Mouse (Mus musculus) gastrocnemius, postnatal 25 days (tissue): ENCODE data around the gene 9230102O04Rik. TPM values are rescaled to one million over a fixed set of nuclear protein-coding genes. Genes with fewer than 3 reads are reported as not detected.

ENCODE experiments used
- DNase-seq: peaks from one replicate; pipeline ENCODE4 v3.0.0; 2022
- total RNA-seq, 2 experiments: library from RNA; stranded (reverse); gene quantifications; 1 replicate in 1 of 2; 2 replicates in 1 of 2; pipeline ENCODE4 v1.2.3; 2021

The 9230102O04Rik gene
- total RNA-seq, 2 experiments from 2014 or later = not detected

DNA sequence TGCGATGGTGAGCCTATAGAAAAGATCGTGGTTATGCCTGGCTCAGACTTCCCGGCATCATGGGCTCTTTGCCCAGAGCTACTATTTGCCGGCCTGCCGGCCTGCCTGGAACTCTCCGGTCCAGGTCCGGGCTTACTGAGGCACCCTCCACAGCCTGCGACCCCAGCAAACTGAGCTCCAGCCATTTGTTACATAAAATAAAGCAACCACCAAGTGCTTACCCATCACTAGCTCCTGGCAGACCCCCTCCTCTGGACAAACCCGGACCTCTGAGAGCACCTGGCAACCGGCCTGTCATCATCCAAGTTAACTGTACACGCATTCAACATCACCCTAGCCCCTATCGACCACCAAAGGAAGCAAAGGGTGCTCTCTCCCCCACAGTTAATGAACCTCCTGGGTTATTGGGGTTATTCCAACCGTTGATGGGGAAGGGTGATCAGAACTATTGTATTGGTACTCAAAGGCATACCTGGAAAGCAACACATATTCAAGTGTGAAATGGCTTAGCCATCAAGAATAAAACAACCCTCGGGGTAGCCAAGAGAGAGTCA, 4.0 kb downstream of the 9230102O04Rik start:
- no peak for DNase-seq

DNA sequence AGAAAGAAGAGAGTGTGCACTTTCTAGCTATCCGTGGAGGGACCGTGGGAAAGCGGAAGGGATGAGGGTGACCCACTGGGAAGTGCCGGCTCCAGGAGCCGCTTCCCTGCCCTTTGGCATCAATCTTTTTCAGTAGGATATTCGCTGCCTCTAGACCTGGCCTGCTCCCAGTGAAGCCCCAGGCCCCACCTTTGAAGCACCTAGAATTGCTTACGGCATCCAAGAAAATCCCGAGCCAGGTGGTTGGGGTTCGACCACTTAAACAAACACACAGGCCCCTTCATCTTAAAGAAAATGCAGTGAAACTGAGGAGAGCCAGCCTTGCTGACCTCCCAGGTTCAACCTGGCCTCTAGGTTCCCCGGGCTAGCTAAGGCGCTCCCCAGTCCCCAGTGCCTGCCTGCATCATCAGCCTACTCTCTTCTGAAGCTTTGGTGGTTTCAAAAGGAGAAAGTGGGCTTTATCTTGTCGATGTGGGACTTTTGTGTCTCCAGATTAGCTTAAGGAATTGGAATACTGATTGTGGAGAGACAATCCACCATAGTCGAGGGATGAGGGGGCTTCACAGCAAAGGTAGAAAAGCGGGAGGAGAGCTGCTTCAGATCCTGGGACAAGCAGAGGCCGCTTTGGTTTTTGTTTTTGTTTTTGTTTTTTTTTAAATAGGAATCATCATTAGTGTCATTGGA, 4.7 kb downstream of the 9230102O04Rik start:
- no peak for DNase-seq

DNA sequence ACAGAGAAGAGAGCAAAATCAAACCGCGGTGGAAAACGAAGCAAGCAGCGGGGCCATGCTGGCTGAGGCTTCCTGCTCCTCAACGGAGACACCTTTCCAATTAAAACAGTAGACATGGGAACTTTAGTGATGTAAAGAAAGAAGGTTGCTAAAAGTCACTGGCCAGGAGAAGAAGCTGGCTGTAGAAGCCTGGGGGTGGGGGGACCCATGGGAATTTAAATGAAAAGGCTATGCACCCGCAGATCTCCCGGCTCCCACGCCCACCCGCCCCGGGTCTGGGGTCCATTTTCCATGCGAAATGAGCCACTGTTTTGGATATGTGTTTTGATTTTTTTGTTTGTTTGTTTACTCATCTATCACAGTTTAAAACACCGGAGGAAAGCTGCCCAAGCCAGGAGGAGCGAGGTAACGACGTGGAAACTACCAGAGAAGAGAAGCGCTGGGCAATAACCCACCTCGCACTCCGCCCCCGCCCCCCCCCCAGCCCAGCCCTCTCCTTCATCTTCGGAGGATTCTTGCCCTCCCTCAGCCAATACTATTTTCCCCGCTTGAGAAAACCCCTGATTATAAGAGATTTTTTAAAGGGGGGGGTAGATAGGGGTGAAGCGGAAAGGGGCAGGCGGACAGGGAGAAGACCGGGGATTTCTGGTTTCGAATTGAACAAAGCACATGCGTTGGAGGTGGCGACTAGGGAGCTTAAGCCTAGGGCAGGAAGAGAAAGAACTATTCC, 5.4 kb downstream of the 9230102O04Rik start:
- no peak for DNase-seq

DNA sequence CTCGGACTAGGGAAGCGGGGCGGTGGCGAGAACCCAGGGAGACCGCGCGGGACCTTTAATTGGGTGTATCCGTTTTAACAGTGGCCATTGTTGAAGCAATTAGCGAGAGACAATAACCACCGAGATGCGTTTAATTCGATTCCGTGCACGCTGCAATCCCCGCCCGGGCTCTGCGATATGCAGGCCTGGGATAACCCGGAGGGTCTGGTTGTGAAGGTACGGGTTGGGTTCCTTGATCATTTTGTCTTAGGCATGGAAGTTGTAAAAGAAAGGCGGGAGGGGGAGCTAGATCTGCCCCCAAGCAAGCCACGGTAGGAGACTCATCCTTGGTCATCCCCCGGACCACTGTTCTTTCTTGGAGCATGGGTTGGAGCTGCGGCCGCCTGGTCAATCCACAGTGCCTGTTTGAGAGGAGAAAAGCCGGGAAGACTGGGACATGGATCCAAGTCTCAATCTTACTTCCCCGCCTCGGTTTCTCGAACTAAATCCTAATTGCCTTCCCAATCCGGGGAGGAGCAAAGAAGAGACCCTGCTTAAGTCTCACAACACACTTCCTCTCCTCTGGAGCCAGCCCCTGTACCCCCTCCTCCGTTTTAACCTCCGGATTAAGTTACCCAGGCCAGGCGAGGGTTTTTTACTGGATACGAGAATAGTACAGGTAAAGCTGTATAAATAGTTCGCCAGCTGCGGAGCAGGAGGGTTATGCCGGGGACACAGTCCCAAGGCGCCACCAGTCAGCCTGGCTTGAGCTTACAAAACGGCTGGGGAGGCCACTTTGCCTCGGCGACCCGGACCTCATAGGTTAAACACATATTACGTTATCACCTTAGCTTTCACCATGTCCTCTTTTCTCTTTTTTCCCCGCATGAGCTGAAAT, 6.2 kb downstream of the 9230102O04Rik start:
- no peak for DNase-seq

DNA sequence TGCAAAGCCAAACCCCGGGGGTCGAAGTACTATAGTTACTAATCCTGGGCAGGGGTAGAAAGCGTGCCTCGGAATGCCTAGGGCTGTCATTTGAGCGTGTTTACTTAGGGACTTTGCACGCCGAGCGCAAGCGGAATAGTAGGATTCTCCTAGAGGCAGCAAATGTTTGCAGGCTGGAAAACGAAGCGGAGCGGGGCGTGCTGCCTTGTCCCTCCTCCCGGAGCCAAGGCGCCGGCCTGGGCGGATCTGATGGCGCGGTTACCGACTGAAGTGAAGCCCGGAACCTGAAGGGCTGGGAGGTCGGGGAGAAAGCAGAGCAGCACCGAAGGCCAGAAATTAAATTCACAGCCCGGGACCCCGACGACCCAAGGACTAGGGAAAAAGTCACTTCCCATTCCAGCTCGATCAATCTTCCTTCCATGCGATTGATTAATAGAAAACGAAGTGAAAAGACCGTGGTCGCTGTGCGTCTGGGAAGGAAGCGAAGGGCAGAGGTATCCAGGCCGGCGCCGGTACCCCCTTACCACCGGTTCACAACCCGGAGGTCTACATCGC, 6.9 kb downstream of the 9230102O04Rik start:
- DNase-seq = no peak

DNA sequence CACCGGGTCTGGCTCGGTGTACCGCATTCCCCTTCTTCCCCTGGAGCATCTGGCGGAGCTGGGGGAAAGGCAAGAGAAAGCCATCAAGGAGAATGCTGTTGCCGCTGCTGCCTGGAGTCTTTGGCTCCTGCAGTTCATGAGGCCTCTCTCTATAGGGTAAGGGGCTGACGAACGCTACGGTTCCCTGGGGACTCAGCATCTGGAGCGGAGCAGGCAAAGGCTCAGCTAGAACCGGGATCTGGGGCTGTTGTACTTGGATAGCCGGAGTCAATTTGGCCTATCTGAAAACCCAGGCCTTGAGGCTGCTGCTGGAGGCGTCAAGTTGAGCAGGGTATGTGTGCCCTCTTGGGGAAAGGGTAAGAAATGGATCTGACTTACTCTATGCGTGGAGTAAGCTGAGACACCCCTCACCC, 7.7 kb downstream of the 9230102O04Rik start:
- no peak for DNase-seq

DNA sequence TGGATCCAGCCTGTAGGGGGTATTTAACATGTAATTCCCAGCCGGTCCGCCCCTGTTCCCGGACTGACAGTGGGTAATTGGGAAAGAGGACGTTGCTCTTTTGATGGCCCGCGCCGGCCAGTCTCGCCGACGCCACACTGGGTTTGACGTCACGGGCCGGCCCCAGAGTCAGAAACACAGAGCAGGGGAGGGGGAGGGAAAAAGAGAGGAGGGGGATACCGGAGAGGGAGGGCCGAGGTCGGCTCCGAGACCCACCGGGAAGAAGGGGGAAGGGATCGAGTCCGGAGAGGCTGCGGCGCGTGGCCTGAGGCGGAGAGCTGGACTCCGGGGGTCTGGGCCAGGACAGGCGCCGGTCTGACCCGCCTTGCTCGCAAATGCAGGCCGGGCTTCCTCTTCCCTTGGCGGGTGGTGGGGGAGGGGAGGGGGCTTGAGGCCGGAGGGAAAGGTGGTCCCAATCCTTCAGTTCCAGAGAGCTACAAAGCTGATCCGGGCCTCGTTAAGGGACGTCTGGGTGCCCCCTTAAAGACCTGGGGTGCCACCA, 8.2 kb downstream of the 9230102O04Rik start, which contains the start of gene 4930412O13Rik:
TSS of gene 4930412O13Rik (plus strand) at position 202 of the 541 bp plus-strand sequence.
- DNase-seq = no peak

DNA sequence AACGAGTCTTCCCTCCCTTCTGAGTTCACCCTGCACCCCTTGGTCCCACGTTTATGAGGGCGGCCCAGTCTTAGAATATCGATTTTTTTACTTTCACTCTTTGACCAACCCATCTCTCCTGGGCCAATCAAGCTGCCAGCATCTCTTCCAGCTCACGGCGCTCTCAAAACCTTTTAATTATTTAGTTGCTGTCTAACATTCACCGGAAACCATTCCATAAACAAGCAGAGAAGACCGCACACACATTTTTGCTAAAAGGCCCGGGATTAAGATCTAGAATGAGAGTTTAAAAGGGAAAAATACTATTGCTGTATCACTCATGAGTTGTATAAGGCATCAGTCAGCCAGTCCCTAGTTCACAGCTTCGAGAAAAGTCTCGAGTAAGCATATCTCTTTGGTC, 9.1 kb downstream of the 9230102O04Rik start:
- DNase-seq = no peak

DNA sequence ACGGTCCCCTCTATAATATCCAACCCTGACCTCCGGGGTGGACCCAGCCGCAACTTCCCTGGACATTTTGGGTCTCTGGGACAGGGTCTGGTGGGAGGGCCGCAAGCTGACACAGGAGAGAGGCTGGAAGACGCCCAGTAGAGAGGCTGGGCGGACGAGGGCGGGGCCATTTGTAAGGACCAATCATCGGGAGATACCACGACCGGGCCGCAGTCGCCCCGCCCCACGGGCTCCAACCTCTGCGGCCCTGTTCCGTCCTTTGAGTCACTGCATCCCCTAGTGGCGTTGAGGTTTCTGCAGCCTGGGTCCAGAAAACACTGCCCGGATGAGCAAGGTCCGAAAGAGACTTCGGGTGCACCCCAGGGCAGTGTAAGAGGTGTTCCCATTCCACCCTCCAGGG, 9.8 kb downstream of the 9230102O04Rik start:
- peak; percentile 91 for DNase-seq

DNA sequence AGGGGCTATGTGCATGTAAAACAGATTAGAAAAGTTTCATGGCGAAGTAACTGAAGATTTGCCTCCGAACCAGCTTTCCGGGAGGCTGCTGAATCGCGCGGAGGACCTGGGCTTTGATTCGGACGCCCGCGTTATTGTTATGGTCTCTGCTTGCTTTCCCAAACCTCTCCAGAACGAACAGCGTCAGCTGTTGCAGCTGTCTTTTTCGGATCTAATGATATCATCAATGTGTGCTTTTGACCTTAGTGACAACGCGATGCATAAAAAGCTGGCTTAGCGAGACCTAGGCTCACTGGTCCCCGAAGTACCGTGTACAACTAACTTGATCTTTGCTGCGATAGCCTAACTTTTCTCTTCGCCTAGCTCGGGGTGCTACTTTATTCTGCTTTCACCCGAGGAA, 10.2 kb downstream of the 9230102O04Rik start:
- no peak for DNase-seq

DNA sequence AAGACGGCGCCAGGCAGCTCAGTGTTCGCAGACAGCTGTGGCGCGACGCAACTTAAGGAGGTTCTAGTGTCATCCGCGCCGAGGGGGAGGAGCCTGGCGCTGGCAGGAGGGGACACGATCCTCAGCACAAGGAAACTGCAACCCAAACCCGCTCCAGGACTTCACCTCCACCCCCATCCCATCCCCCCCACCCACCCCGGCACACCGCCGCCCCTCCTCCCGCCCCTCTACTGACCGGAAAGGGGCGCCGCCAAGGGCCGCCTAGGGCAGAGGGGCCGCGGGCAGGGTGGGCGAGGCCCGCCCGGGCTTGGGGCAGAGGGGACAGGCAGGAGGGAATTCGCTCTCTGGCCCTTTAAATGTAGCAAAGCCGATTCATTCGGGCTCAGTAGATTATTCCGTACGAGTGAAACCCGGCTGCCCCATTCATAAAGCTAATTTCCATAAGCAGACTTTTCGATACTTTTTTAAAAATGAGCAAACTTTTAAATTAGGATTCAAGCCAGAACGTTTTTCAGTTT, 10.7 kb downstream of the 9230102O04Rik start:
- peak; percentile 46 for DNase-seq

DNA sequence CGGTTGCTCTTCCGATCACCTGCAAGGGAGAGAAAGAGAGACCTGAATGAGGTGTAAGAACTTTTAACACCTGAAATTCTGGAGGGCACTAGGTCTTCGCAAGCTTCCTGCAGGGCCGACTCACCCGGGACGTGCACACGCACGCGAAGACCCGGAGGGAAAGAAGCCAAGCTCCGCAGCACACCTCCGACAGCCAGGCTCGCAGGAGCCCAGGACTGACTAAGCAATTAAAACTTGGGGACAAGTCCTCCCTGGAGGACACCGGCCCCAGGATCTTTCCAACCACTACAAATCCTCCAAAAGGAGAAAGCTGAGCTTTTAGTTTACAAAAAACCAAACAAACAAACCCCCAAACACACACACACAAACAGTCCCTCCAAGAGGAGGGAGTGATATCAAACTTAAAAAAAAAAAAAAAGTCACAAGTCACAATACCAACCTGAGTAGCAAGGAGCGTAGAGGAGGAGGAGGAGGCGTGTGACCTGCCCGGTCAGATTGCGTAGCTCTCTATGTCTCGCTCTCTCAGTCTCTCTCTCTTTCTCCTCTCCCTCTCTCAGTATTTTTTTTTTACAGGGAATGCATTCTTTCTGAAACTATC, 11.3 kb downstream of the 9230102O04Rik start:
- DNase-seq = no peak

DNA sequence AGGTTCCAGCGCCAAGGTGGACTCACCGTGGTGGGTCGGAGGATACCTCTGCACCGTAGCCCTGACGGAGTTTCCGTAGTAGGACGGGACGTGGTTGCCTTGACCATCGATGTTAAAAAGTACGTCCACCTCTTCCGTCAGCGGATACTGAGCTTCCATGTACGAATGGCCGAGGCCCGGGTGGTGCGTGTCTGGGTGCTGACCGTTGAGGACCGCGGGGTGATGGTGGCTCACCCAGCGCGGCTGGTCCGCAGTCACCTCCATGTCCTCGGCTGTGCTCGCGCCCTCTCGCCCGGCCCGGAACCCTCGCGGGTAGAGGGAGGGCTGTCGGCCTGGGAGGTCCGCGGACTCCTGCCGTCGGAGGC, 12.0 kb downstream of the 9230102O04Rik start:
- peak; percentile 19 for DNase-seq

DNA sequence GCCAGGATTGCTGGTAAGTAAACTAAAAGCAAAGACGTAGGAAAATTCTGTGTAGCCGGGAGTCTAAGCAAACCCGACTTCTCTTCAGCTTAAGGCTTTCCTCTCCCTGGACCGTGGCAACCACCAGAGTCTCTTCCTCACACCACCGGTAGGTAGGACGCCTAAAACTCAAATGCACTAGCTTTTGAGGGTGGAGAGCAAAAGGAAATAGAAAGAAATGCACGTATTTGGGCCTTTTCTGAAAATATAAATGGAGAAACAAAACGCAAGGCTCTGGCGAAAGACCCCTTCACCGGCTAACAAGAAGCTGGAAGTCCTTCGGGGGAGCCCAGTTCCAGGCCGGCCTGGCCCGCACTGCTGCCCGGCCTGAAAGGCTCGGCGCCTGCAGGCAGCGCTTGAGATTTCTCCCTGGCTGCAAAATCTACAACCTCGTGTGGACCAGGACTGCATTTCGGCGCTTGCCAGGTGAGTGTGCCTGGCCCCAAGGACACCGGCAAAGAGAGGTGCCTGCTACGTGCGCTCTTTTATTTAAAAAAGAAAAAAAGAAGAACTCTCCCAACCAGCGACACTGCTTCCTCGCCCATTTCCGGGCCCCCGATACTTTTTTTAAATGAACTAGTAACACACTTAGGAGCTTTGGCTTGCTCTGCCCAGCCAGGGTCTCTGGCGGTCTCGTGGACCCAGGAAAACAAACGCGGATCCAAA, 12.6 kb downstream of the 9230102O04Rik start:
- DNase-seq = no peak

DNA sequence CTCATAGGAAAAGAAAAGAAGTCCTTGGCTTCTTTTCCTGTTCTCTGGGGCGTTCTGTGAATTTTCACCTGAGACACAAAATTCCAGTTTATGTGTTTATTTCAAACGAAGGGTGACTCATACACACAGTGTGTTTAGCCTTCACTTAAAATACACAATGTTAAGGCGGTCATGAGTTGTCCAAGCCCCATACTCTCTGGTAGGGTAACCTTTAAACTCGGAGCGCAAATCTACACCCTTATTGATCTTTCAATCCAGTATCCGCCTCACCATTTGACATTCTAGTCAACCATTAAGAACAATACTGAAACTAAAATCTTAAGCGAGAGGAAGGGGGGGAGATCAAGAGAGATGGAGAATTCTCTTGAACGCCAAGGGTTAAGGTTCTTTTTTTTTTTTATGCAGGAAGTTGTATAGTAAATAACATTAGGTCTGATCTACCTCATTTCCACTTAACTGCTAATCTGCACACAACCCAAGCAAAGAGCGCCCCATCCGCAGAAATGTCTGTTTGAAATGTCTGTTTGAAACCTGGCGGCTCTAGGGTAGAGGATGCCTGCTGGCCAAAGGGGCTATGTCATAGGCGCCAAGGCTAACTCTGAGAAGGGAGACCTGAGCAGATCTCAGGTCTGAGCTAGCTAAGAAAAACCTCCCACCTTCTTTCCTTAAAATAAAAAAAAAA, 13.5 kb downstream of the 9230102O04Rik start:
- no peak for DNase-seq

DNA sequence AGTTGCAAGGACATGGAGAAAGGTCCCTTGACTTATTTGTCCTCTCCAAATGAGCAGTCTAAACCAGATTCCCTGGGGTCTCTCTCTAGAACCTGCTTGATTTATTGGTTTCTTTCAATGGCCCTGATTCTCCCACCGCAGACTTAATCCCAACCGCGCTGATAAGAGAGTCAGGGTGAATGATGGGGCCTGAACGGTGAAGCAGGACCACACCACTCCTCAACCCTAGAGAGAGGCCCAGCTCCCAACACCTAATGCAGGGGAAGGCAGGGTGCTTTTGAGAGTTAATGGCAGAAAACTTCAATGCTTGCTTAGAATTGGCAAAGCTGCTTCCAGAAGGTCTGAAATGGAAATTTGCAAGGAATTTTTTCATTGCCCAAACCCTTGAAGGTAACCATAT, 14.1 kb downstream of the 9230102O04Rik start:
- DNase-seq = no peak

DNA sequence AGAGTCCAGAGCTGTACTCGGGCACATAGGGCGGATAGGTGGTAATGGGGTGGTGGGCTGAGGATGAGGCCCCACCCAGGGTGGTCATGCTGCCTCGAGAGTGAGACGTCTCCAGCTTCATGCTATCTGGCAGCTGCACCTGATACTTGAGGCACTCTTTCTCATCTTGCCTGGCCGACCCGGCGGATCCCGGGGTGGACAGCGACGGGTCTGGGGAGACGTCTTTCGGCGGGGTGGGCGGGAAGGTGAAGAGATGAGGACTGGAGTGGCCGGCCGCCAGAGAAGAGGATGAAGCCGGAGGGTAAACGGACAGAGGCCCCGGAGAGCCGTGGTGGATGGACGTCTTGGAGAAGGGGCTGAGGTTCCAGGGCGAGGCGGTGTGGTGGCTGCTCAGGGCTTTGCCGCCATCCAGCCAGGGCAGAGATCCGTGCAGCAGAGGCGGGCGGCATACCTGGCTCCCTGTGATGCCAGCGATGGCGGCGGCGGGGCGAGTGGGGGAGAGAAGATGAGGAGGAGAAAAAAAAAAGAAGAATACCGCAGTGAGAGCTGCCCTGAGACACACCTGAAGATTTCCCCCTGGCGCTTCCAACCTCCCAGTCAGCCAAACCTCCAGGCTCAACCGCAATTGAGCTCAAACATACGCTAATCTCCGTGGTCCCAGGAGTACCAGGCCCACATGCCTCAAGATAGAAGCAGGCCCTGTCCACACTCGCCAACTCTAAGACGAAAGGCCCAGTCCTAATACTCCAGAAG, 14.7 kb downstream of the 9230102O04Rik start:
- no peak for DNase-seq

DNA sequence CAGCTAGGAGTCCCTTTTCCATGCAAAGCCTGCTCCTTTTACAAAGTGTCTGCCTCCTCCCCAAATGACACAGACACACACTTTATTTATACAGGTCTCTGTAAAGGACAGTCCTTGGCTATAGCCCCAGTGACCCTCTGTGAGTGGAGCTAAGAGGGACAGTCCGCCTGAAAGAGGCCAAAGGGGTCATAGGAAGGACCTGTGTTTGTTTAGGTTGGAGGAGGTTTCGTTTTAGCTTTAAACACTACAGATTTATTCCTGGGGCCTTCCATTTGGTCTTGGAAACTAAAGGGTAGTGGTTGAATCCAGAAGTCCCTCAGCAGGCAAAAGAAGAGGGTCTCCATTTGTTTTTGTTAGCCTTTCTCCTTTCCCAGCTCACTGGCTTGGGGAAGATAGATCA, 15.6 kb downstream of the 9230102O04Rik start:
- DNase-seq = no peak

DNA sequence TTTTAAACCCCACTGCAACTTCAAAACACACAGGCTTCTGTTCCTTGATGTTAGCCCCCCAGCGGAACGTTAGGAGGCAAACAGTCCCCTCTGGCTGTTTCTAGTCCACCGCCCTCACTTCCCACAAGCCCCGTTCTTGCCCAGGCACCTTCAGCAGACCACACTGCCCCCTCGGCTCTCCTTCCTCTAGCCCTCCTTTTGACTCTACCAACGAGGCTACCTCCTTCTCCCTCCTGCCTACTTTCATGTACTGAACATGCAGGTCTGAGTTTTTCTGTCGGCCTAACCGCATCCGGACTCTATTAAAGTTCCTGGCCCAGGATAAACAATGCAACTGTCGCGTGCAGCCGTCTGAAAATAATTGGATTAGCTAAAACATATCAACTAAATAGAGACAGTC, 16.7 kb downstream of the 9230102O04Rik start:
- DNase-seq = no peak
